Mouse (Mus musculus) lung, adult 2 months (tissue): Measurements from ENCODE around the gene Myh8.

Source experiments
- CTCF ChIP-seq: fragments of 200-500 bp; IDR thresholded peaks from 2 replicates; pipeline ENCODE4 v1.5.1; 2011; ENCODE audit warnings: mild to moderate bottlenecking, low read length, control low read depth; ENCODE audit not compliant: insufficient read depth
- POLR2A ChIP-seq: fragments of 200-500 bp; IDR thresholded peaks from 2 replicates; pipeline ENCODE4 v1.6.1; 2011; ENCODE audit warnings: low read depth, mild to moderate bottlenecking, control low read depth, low read length, borderline replicate concordance; ENCODE audit errors: extremely low read depth

- no peak for TF ChIP-seq CTCF
- TF ChIP-seq POLR2A: no peak
Observed at GRCm38 (mm10) chr11:67293440-67293839, 16.5 kb downstream of the Myh8 start.
